Mouse (Mus musculus) heart, adult 2 months (tissue): Measurements from ENCODE around the gene Lrrc72. TPM values are rescaled to one million over a fixed set of nuclear protein-coding genes. Genes with fewer than 3 reads are reported as not detected.

Source experiments
- DNase-seq, 2 experiments: peaks; one replicate each; pipeline ENCODE4 v3.0.0; 2021
- H3K27ac ChIP-seq: fragments of 200-600 bp; 2 replicates; pipeline ENCODE4 v1.8.1; 2022
- H3K27me3 ChIP-seq: fragments of 200-500 bp; 2 replicates; pipeline ENCODE4 v1.6.1; 2012; ENCODE audit warnings: mild to moderate bottlenecking, low read length, inconsistent platforms, mixed read lengths; ENCODE audit not compliant: control insufficient read depth, insufficient read depth
- H3K36me3 ChIP-seq: fragments of 200-500 bp; 2 replicates; pipeline ENCODE4 v1.6.1; 2012; ENCODE audit warnings: low read length, inconsistent platforms; ENCODE audit not compliant: control insufficient read depth, insufficient read depth
- H3K4me1 ChIP-seq: fragments of 200-500 bp; 2 replicates; pipeline ENCODE4 v1.6.1; 2011; ENCODE audit warnings: low read length; ENCODE audit not compliant: control insufficient read depth, insufficient read depth
- H3K4me3 ChIP-seq: fragments of 200-600 bp; 2 replicates; pipeline ENCODE4 v1.8.1; 2022
- H3K79me2 ChIP-seq: fragments of 200-500 bp; replicated peaks from 2 replicates; pipeline ENCODE4 v1.6.1; 2012; ENCODE audit warnings: mild to moderate bottlenecking, inconsistent platforms, low read length, moderate library complexity, mixed read lengths; ENCODE audit not compliant: control insufficient read depth, insufficient read depth
- H3K9ac ChIP-seq: fragments of 200-500 bp; 2 replicates; pipeline ENCODE4 v1.6.1; 2012; ENCODE audit warnings: low read depth, mild to moderate bottlenecking, control low read depth, inconsistent platforms, low read length, mixed read lengths
- CTCF ChIP-seq: fragments of 200-600 bp; IDR thresholded peaks from 2 replicates; pipeline ENCODE4 v1.8.1; 2022; ENCODE audit warnings: antibody characterized with exemption, mild to moderate bottlenecking, moderate library complexity
- EP300 ChIP-seq: fragments of 200-500 bp; IDR thresholded peaks from 2 replicates; pipeline ENCODE4 v1.6.1; 2011; ENCODE audit warnings: low read depth, low read length, control low read depth; ENCODE audit not compliant: insufficient read depth
- POLR2A ChIP-seq: fragments of 200-500 bp; IDR thresholded peaks from 2 replicates; pipeline ENCODE4 v1.6.1; 2011; ENCODE audit warnings: mild to moderate bottlenecking, low read depth, low read length, control low read depth; ENCODE audit not compliant: insufficient read depth
- WGBS: fragments of 180-500 bp; shearing (Covaris S2); methylation state at CpG from one replicate; pipeline ENCODE4 v1.1.7; 2018; 5-methylcytosine and 5-hydroxymethylcytosine counted together
- intact Hi-C: fragments of 180-260 bp; cut with DNase I; formaldehyde crosslinking; loops from one replicate; pipeline ENCODE4 v1.15.1; 2025
- long read RNA-seq: library from polyadenylated mRNA; stranded (forward); transcript quantifications from one replicate; pipeline ENCODE4 v2.0.0, GENCODE M21; 2021
- polyA plus RNA-seq: library from polyadenylated mRNA; depleted of rRNA; stranded (reverse); fragments of >200 nt; gene quantifications from 2 replicates; pipeline ENCODE4 v1.2.3, GENCODE M21; 2012; rRNA removed
- total RNA-seq, 2 experiments: library from RNA; stranded (reverse); gene quantifications; 2 replicates each; pipeline ENCODE4 v1.2.3; 2021

The Lrrc72 gene
- not detected for total RNA-seq
- not detected in 2 replicates for polyA plus RNA-seq
- long read RNA-seq: 0 reads

GRCm38 (mm10) chr12:36253298-36253697 lies at the start of gene Lrrc72:
Gene Lrrc72, minus strand, starts transcription at chr12:36253398.
- WGBS: 93% methylated on average over 9 of the region's 9 CpGs
- intact Hi-C loops: no loop called here
- Histone ChIP-seq H3K27me3 (no peaks in the 10 kb centered on the region), H3K27ac (no peak within 1 kb of the TSS), H3K36me3 (no peaks in the 10 kb centered on the region), H3K79me2 (no peaks in the 10 kb centered on the region), H3K4me1 (no peaks in the 10 kb centered on the region), H3K9ac (no peak within 1 kb of the TSS), H3K4me3 (no peak within 1 kb of the TSS)
- TF ChIP-seq POLR2A (no peak), CTCF (no peak), EP300 (no peak)
- no peak for DNase-seq

GRCm38 (mm10) chr12:36302326-36302725 lies 49.1 kb upstream of the Lrrc72 start:
- intact Hi-C loops: no loop called here
- 83% methylated on average over 12 of the region's 12 CpGs for WGBS
- no peak for TF ChIP-seq POLR2A
- TF ChIP-seq EP300: no peak
- TF ChIP-seq CTCF: no peak

GRCm38 (mm10) chr12:36291346-36291745 lies 38.1 kb upstream of the Lrrc72 start:
- Histone ChIP-seq H3K9ac (no peak overlapping the region), H3K79me2 (no peaks in the 10 kb centered on the region), H3K36me3 (no peaks in the 10 kb centered on the region), H3K27me3 (no peaks in the 10 kb centered on the region), H3K27ac (no peak overlapping the region), H3K4me1 (no peaks in the 10 kb centered on the region), H3K4me3 (no peak overlapping the region)
- DNase-seq: no peak
- WGBS: 84% methylated on average over 6 of the region's 6 CpGs
- intact Hi-C loops: no loop called here
- TF ChIP-seq EP300 (no peak), CTCF (no peak), POLR2A (no peak)

More at GRCm38 (mm10) chr12:36302326-36302725, 49.1 kb upstream of the Lrrc72 start:
- no peak overlapping the region for H3K9ac ChIP-seq
- no peak overlapping the region for H3K4me3 ChIP-seq
- H3K27ac ChIP-seq: no peak overlapping the region
- H3K36me3 ChIP-seq: no peaks in the 10 kb centered on the region
- H3K79me2 ChIP-seq: no peaks in the 10 kb centered on the region
- H3K27me3 ChIP-seq: no peaks in the 10 kb centered on the region
- DNase-seq: no peak
- no peaks in the 10 kb centered on the region for H3K4me1 ChIP-seq

GRCm38 (mm10) chr12:36290465-36290864 lies 37.3 kb upstream of the Lrrc72 start:
- WGBS: 88% methylated on average over 4 of the region's 4 CpGs
- Histone ChIP-seq H3K27me3 (no peaks in the 10 kb centered on the region), H3K27ac (no peak overlapping the region), H3K79me2 (no peaks in the 10 kb centered on the region), H3K36me3 (no peaks in the 10 kb centered on the region), H3K4me1 (no peaks in the 10 kb centered on the region), H3K9ac (no peak overlapping the region), H3K4me3 (no peak overlapping the region)
- DNase-seq: no peak
- intact Hi-C loops: no loop called here
- TF ChIP-seq POLR2A (no peak), CTCF (no peak), EP300 (no peak)

- no peak overlapping the region for H3K27ac ChIP-seq
- no peaks in the 10 kb centered on the region for H3K4me1 ChIP-seq
- 67% methylated on average over 8 of the region's 8 CpGs for WGBS
- H3K4me3 ChIP-seq: no peak overlapping the region
- no peaks in the 10 kb centered on the region for H3K36me3 ChIP-seq
- TF ChIP-seq CTCF (no peak), EP300 (0 out of 2 replicates have a peak, but pooled peaks have one; percentile 37), POLR2A (no peak)
- no peaks in the 10 kb centered on the region for H3K79me2 ChIP-seq
- H3K9ac ChIP-seq: no peak overlapping the region
- intact Hi-C loops: no loop called here
- DNase-seq: peak in 1 of 2 experiments; percentile 29
- no peaks in the 10 kb centered on the region for H3K27me3 ChIP-seq
Observed at GRCm38 (mm10) chr12:36289634-36290033, 36.4 kb upstream of the Lrrc72 start.

GRCm38 (mm10) chr12:36274823-36275222 lies 21.6 kb upstream of the Lrrc72 start:
- intact Hi-C loops: no loop called here
- 73% methylated on average over 3 of the region's 3 CpGs for WGBS
- H3K9ac ChIP-seq: no peak overlapping the region
- no peak for DNase-seq
- no peaks in the 10 kb centered on the region for H3K27me3 ChIP-seq
- H3K27ac ChIP-seq: no peak overlapping the region
- no peaks in the 10 kb centered on the region for H3K36me3 ChIP-seq
- H3K79me2 ChIP-seq: no peaks in the 10 kb centered on the region
- TF ChIP-seq POLR2A: no peak
- TF ChIP-seq CTCF: no peak
- no peak for TF ChIP-seq EP300
- H3K4me1 ChIP-seq: no peaks in the 10 kb centered on the region
- no peak overlapping the region for H3K4me3 ChIP-seq
